Mouse (Mus musculus) embryo, embryonic 11 days (tissue): ENCODE results near the gene Trpm3.

ENCODE experiments used
- DNase-seq: peaks from one replicate; pipeline ENCODE4 v3.0.0-alpha.2; 2015

The Trpm3 gene

GRCm38 (mm10) chr19:22308081-22308480, 169.2 kb downstream of the Trpm3 start:
- DNase-seq = no peak

- no peak for DNase-seq
These were observed 178.5 kb downstream of the Trpm3 start for GRCm38 (mm10) chr19:22317306-22317705.

GRCm38 (mm10) chr19:22326813-22327212, 188.0 kb downstream of the Trpm3 start:
- no peak for DNase-seq

DNA sequence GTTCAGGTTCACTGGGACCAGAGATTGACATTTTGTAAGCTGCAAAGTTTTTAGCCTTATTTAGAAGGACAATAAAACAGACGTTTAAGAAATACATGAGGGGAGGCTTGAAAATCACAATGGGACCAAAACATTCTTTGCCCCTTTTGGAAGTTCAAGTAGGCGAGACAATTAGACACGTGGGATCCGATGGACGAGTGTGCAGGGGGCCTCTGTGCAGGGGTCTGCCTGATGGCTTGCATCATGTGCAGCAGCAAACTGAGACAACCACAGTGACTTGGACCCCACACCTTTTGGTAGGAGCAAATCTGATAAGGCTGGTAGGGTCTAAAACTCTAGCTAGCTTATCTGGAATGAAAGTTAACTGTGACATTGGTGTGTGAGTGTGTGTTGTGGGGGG, 188.4 kb downstream of the Trpm3 start:
- DNase-seq = no peak

DNA sequence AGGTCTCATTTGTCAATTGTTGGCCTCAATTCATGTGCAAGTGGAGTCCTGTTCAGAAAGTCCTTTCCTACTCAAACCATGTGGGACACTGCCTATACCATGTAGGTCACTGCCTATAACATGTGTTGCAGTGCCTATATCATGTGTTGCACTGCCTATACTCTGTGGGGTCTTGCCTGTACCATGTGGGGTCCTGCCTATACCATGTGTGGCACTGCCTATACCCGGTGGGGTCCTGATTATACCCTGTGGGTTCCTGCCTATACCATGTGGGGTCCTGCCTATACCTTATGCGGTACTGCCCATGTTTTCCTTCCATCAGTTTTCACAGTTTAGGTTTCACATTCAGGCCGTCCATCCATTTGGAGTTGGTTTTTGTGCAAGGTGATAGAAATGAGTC, 197.4 kb downstream of the Trpm3 start:
- no peak for DNase-seq

- peak; percentile 77 for DNase-seq
These were observed 198.6 kb downstream of the Trpm3 start for GRCm38 (mm10) chr19:22337468-22337867.

DNA sequence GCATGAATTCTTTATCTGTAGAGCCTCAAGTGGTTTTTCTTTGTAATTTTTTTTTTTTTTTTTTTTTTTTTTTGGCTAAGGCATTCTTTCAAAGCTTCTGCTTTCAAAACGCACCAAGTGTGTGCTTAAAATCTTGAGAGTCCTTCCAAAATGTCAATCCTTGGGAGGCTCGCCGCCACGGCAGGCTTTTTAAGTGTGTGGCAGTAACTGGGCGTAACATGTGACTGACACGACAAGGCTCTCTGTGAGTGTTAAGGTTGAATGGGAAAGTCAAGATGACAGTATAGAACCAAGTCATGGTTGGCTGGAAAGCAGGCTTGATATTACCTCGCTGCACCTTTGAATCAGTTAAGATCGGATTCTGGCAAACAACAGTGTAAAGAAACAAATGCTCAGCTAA, 200.1 kb downstream of the Trpm3 start:
- no peak for DNase-seq

DNA sequence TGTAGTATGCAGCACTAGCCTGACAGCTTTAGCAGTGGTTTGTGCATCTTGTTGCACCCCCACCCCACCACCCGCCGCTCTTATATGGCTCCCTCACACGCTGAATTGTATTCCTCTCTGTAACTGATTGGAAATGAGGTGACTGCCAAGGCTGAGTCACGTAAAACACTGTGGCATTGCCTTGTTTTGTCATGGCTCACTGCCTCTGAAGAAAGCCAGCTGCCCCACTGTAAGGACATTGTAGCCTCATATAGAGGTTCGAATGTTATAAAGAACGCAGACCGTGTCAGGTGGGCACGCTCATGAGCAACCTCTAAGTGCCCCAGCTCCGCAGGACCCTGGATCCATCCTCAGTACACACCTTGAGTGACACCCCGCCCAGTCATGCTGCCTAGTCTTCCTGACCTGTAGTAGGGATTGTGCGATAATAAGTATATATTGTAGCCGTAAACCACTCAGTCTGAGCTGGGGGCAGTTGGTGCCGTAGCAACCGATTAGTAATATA, 215.2 kb downstream of the Trpm3 start:
- DNase-seq = no peak

GRCm38 (mm10) chr19:22386890-22387289, 248.0 kb downstream of the Trpm3 start:
- DNase-seq = no peak

DNA sequence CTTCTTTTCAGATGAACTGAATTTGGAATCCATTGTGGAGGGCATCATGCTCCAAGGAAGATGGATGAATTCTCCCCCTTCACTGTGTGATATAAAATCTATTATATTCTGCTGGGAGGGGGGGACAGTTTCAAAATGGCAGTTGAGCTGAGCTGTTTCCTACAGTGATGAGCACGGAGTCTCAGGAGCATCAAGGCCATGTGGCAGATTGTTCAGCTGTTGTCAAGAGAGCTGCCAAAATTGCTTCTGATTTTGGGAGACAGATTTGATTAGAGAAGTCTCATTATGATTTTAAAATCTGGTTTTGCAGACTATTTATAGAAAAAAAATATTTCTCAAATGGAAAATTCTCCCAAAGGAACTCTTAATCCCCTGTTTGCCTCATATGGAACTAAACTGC, 255.9 kb downstream of the Trpm3 start:
- DNase-seq = no peak

GRCm38 (mm10) chr19:22404049-22404448, 265.2 kb downstream of the Trpm3 start:
- DNase-seq = no peak

GRCm38 (mm10) chr19:22418239-22418638, 279.4 kb downstream of the Trpm3 start:
- no peak for DNase-seq

DNA sequence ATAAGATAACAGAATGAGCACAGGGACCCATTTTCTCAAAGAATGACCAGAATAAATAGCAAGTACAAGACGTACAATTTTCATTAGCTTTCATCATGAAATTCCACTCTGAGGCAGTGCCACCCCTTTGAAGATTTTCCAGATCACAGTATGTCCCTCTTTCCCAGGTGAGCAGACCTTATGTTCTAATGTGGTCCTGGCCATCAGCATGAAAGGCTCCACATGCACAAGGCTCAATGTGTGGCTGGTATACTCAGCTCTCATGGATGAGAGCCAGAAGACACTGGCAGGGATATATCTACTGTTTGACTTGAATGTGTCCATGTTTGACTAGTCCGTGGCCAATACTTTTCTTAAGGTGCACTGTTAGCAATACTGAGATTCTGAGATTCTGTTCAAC, 298.4 kb downstream of the Trpm3 start:
- DNase-seq = no peak

GRCm38 (mm10) chr19:22447418-22448339, 308.8 kb downstream of the Trpm3 start:
- peak; percentile 53 for DNase-seq

GRCm38 (mm10) chr19:22448340-22449288, 309.8 kb downstream of the Trpm3 start:
- DNase-seq = no peak

DNA sequence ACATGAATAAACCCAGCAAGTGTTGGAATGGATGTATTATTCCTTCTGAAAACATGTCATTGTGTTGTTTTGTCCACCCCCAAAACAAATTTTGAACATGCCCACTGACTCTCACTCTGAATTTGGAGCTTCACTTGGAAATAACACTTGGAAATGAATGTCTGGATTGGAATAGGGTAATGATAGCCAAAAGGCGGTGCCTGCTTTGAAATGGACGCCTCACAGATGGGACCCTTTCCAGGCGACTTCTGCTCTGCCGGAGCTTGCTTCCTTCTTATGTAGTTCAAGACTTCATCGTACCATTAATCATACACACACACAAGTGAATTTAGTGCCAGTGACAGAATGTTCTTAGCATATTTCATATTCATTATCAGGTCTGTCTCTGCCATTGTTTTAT, 312.4 kb downstream of the Trpm3 start:
- no peak for DNase-seq

GRCm38 (mm10) chr19:22456935-22457334, 318.1 kb downstream of the Trpm3 start:
- DNase-seq = no peak

DNA sequence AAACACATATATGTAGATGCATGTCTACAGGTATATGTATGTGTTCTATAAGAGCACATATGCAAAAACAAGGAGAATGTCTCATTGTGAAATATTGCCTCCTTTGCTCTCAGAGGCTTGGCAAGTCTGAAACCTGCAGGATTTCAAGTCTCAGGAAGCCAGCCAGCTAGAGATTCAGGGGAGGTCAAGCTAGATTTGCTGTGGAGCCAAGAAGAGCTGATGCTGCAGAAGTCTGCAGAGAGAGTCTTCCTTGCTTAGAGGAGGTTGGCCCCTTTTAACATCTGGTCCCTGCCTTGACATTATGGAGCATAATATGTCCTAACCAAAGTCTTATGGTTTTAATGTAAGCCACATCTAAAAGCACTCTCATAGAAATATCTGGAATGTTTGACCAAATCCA, 323.2 kb downstream of the Trpm3 start:
- no peak for DNase-seq

DNA sequence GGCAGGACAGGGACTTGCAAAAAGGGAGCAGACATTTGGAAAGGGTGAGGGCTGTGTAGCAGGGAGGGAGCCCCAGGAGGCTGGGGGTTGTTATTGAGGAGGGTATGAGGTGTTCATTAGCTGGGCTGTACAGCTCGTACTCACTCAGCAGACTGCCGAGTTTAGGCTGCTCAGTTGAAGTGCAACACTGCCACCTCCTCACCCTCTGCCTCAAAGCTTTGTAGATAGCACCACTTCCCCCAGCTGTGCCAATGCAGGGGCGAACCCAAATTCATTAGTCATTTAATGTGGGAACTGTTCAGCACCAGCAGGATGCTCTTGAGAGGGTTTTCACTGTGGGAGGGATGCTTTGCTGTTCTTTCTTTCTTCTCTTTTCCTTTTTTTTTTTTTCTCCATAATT, 324.7 kb downstream of the Trpm3 start:
- DNase-seq = no peak

DNA sequence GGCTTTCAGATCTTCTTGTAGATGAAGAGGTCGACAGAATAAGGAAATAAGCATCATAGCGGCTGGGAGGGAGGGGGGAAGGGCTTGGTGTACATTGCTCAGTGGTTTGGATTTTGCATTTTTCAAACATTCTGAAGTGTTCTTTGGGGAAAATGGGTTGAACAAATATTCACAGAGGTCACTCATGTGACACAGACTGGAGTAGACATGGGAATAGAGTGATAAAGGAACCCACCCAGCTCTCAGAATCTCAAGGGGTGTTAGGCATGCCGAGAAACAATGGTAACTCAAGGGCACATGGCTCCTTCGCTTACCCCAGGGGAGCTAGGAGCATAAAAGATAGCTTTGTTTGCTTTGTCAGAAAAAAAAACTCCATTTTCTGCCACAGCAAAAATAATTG, 330.8 kb downstream of the Trpm3 start:
- no peak for DNase-seq

GRCm38 (mm10) chr19:22473030-22473712, 334.3 kb downstream of the Trpm3 start:
- no peak for DNase-seq

GRCm38 (mm10) chr19:22478295-22478989, 339.6 kb downstream of the Trpm3 start:
- DNase-seq = no peak
